Mouse (Mus musculus) adrenal gland, adult 8-10 months (tissue): ENCODE results near the gene Ube2v1. TPM values are rescaled to one million over a fixed set of nuclear protein-coding genes. Genes with fewer than 3 reads are reported as not detected.
"Not testable (repeated sequence)": the region's sequence is repeated elsewhere in the genome, so short reads cannot be mapped to it uniquely, and the experiment has no call there.

Experiments
- DNase-seq: peaks from one replicate; pipeline ENCODE4 v3.0.0; 2022
- total RNA-seq, 4 experiments: library from RNA; stranded (reverse); gene quantifications; 2 replicates each; pipeline ENCODE4 v1.2.4; 2022

The Ube2v1 gene
- total RNA-seq, 4 experiments from 2014 or later, result 175 to 197 (median 191) TPM

DNA sequence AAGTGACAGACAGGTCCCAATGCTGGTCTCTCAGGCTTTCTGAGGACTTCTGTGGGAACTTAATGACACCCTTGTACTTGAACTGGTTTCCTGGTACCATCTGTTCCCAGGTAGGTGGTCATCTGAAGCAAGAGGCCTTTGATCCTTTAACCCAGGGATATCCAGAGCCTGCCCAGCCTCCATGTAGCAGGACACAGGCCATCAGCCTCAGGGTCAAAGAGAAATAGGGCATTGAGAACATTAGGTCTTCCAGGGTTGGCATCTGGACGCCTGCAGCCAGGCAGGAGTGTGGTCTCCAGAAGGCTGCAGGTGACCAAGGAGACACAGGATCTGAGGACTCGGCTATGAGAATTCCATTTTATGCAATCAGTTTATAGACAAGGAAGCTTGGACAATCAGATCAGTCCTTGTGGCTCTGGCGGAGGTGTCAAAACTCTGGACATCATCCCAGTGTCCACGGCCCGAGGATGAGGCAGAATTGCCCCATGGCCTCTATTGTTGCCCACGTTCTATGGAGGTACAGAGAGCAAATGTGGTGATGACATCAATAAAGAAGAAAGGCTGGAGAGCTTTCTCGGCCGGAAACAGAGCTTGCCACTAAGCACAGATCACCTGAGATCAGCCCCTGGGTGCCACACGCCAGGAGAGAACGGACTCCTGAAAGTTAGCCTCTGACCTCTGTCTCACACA is 23.2 kb upstream of the Ube2v1 start:
- DNase-seq, result no peak

DNA sequence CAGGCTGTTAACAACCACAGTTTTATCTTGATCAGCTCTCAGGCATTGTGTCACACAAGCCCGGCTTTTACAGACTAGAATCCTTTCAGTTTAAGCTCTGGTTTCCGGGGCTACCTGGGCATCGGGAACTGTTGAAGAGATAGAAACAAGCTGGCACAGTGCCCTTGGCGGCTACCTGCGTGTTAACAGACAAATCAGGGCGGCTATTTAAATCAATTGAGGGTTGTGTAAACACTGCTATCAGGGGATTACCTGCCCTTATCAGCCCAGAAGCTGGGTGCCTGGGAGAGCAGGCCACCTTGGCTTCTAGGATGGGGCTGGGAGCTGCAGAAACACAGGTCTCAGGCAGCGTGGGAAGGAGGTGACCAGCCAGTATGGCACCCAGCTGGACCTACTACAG is 20.8 kb upstream of the Ube2v1 start:
- no peak for DNase-seq

DNA sequence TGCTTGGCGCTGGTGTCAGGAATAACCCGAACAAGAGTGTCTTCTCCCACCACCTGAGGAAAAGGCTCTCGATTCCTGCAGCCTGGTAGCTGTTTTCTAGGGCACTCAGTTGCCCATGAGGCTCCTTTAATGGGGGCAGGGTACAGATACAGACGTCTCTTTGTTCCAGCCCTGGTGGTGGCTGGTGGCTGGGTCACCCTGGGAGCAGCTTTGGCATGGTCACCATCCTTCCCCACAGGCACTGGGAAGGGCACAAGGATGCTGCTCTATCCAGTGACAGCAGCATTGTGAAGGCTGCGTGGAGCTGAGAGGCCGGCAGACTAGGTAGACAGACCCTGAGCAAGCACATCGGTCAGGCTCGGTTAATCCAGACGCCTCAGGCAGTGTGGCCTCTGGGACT is 19.7 kb upstream of the Ube2v1 start:
- DNase-seq, result no peak

DNA sequence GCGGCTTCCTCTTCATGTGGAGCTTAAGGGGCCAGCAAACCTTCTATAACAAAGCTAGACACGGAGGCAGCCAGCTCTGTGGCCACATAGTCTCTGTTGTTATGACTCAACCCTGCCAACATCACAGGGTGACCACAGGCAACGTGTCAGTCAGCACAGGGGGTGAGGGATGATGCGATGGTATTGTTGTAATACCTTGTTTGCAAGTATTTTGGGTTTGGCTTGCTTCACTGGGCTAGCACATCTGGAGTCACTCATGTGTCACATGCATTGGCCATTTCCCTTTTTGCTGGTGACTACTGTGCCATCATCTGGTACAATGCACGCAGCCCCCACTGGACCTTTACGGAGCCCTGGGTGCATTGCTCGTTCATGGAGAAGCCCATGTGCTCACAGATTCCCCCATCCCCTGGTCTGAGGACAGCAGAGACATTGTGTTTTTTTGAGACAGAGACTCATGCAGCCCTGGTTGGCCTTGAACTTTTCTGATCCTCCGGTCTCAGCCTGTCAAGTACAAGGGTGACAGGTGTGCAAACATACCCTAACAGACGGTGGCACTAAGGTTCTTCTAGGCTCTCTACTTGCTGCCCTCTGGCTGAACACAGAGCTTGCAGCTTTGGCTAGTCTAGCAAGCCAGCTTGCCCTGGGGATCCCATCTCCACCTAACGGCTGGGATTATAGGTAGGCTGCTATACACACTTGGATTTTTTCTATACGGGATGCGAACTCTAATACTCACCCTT is 17.6 kb upstream of the Ube2v1 start:
- DNase-seq, result no peak

DNA sequence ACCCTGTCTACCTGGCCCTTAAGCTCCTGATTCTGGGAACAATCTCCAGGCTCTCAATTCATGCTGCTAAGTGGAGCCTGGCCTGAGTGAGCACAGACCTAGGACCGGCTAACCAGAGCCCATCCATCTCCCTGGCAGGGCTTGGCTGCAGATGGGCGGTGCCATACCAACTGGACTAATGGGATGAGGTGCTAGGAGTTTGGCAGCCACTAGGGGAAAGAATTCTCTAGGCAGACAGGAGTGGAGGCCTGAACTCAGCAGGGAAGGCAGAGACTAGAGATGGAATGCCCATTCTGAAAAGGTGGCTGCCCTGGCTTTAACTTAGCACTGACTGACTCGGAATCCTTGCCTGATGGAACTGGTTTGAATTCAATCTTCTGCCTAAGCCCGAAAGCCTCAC is 14.5 kb upstream of the Ube2v1 start:
- no peak for DNase-seq

DNA sequence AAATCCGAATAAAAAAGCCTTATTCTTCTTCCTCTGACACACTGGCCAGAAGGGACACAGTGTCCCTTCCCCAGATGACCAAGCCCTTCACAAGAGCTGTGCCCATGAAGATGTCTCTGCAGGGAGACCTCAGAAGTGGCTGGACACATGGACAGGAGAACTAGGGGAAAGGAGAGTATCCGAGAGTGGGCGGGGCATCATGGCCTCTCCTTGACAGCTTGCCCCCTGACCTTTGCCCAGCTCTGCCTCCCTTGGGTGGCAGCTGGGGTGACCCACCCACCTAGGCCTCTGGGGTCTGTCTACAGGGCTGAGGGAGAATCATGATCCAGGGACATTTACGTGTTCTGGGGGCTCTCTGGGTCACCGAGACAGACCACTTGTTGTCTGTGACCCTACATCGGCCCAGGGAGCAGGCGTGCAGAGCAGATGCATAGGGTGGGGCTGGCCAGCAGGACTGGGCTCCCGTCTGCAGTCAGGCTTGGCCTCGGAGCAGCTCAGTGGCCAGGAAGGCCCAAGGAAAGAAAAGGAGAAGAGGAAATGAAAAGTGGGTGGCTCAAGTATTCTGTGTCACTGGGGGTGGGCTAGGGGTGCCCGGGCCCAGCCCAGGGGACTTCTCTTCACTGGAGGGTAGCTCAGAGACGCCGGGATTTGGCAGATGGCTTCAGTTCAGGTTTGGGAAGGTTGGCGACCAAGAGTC is 11.6 kb upstream of the Ube2v1 start:
- not testable (repeated sequence) for DNase-seq

DNA sequence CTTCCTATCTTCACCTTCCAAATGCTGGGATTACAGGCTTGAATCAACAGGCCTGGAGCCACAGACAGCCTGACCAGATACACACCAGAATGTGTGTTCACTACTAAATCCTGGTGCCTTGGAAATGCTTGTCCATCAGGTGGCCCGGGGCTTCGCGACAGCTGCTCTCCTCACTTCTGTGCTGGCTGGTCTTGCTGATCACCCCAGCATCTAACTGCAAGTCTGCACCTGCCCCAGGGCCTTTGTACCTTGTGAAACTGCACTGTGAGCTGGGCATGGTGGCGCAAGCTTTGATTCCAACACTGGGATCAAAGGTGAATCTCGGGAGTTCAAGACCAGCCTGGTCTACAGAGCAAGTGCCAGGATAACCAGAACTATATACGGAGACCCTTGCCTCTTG is 10.3 kb upstream of the Ube2v1 start:
- DNase-seq, result no peak

DNA sequence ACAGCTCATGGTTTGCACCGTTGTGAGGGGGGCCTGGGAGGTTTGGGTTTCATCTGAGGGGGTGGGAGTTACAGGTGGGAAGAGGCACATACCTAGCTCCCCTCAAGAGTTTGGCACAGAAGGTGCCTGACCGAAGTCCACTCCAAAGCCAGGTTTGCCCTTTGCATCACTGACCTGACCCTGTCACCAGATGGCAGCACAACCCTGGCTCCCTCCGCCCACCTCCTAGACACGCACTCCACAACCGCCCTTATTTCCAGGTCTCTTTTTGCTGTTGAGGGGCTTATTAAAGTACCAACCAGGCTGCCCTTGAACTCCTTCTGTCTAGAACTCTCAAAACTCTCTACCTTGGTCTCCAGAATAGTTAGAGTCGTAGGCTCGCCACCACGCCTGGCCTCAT is 9.4 kb upstream of the Ube2v1 start:
- DNase-seq, result no peak

DNA sequence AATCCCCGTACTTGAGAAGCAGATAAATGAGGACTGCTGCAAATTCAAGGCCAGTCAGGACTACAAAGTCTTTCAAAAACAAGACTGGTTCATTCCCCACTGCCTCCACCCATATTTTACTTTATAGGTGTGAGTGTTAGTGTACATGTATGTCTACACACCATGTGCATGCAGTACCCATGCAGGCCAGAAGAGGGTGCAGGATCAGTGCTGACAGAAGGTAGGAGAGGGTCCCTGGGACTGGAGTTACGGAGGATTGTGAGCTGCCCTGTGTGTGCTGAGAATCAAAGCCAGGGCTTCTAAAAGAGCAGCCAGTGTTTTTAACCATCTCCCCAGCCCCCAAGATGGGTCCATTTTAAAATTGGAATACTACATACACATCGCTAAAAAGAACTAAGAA is 8.4 kb upstream of the Ube2v1 start:
- DNase-seq, result no peak

DNA sequence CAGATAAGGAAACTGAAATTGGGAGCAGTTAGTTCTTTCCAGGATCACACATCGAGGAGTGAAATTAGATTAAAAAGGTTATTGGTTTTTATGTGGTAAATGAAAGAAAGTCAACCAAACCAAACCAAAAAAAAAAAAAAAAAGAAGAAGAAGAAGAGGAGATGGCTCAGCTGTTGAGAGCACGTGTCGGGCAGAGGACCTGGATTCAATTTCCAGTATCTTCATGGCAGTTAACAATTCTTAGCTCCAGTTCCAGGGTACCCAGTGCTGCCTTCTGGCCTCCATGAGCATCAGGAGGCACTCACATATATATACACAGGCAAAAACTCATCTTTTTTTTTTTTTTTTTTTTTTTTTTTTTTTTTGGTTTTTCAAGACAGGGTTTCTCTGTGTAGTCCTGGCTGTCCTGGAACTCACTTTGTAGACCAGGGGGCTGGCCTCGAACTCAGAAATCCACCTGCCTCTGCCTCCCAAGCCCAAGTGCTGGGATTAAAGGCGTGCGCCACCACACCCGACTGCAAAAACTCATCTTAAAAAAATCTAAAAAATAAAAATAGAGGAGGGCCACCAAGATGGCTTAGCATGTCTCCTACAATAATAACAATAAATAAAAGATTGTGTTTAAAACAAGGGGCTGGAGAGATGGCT is 3.1 kb upstream of the Ube2v1 start:
- no peak for DNase-seq

DNA sequence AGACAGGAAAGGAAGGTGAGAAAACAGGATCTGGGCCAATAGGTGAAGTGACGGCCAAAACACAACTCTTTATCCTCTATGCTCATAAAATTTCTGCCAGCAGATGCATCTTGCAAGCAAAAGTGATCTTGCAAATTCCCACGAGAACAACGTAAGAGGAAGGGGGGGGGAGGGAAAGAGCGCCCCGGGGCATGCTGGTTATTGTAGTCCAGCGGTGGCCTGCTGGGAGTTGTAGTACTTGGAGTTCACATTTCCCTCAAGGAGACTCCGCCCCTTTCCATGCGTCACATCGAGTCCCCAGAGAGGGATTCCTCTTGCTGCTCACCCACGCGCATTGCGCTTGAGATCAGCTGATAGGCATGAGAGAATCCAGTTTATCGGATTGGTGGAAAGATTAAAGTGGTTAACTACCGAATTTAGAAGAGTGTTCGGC is 2.5 kb upstream of the Ube2v1 start:
- DNase-seq, result peak; percentile 96

DNA sequence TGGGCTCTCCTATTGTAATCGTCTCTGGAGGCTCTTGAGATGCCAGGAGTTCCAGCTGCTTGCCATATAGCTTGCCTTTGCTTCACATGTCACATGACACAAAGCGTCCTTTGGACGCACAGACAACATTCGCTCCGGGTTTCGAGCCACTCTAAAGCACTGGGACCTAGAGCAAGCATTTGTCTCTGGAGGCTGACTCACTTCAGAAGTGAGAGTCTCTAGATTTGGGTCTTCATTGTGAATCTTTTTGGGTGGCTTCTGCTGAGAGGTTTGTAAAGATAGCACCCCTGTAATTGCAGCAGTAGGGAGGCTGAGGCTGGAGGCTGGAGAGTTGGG is 1.6 kb upstream of the Ube2v1 start:
- DNase-seq, result no peak

DNA sequence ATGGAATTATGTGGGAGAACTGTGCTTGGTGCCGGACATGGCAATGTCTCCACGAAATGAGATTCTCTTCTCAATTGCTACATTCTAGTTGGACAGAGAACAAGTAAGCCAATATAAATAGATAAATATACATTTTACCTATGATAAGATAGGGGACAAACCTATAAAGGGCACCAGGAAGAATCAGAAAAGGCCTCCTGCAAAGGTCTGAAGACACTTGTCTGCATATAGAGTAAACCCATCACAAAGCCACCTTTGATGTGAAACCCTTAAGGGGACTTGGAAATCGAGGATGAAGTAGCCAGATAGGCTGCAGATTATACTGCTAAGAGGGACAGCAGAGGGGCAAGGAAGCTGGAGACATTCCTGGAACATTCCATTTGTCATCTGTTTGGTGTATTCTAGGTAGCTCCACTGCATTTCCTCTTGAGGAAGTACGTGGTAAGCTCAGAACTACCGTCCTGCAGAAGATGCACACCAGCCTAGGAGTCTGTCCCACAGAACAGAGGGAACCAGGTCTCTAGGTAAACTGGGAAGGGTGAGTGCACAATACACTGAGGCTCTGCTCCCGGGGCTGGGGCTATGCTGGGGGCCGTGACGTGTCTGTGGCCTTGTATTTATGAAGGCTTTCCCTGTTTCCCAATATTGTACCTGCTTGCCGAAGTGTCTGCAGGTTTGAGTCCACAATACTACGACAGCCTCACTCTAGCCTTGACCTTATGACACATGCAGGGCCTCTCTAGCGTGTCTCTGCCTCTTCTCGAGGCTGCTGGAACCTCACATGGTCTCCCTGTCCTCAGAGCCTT is 1.0 kb upstream of the Ube2v1 start:
- DNase-seq, result no peak

DNA sequence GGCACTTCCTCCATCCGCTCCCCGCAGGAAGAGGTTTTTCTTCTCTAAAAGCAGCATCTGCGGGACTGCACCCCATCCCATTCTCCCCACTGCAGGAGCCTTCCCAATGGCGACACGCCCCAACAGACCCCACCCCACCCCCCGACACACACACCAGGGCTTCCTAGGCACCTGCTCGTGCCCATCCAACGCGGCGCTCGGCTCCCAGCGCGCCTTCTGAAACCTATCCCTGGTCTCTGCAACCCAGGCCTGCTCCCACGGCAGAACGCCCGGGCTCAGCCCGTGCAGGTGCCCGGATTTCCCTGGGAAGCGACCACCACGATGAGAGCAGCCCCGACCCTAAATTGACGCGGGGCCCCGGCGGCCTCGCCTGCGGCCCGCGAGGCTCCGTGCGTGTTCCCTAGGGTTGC is 709 bp downstream of the Ube2v1 start:
- no peak for DNase-seq

DNA sequence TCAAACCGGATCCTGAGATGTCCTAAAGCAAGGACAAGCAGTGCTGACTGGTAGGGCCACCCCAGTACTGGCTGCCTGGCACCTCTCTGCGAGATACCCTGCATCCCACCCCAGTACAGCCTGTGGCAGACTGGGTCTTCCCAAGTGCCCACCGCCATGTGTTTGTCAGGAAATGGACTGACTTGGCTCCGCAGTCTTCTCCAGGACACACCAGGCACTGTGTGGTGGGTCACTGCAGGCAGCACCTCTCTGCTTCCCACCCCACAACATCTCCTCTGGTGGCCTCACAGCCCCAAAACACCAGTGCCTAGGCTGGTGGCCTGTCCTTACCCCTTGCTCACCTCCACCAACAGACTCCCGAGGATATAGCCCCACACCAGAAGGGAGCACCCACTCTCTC is 1.5 kb downstream of the Ube2v1 start:
- no peak for DNase-seq

DNA sequence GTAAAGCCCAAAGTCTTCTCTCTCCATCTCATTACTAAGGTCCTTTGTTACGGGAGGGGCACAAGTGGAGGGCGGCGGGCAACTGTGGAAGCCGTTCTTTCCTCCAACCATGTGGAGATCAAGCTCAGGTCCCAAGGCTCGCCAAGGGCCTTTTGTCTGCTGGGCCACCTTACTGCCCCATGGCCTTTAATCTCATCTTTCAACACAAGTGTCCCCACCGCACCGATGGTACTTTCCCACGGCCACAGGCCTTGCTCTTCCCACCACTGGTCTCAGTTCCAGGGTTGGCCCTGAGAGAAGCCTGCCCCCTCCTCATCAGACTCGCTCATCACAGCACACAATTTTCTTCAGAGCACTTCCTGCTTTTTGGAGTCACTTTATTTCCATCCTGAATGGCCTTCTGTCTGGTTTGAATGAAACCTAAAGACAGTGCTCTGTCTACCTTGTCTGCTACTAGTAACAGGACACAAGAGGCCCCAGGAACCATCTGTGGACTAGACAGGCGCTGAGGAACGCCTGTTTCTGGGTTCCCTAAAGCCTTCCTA is 2.2 kb downstream of the Ube2v1 start:
- DNase-seq, result no peak

DNA sequence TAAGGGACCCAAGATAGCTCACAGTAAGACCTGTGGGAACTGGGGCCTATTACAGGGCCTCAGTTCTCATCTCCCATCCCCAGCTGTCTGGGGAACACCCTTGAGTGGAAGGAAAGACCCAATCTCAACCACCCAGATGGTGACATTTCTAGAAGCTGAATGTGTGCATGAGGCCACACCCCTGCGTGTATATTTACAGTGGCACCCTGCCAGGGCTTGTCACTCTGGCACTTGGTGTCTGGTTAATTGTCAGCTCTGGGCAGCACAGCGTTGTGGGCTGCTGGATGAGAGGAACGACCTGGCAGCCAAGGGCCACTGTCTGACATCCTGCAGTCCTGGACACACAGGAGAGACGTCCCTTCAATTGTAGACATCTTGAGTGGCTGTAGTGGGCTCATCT is 3.0 kb downstream of the Ube2v1 start:
- no peak for DNase-seq

DNA sequence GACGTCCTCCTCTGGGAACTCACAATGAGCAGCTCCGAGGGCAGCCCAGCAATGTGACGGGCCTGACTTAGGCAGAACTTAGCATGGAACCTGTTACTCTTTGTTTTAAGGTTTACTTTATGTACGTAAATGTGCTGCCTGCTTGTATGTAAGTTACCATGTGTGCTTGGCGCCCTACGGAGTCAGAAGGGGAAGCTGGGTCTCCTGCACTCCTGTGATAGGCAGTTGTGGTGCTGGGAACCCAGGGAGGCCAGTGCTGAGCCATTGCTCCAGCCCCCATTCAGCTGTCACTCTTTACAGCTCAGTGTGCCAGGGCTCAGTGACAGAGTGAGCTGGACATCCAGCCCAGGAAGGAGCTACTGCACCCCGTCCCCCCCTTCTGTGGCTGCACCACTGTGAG is 4.9 kb downstream of the Ube2v1 start:
- DNase-seq, result no peak

DNA sequence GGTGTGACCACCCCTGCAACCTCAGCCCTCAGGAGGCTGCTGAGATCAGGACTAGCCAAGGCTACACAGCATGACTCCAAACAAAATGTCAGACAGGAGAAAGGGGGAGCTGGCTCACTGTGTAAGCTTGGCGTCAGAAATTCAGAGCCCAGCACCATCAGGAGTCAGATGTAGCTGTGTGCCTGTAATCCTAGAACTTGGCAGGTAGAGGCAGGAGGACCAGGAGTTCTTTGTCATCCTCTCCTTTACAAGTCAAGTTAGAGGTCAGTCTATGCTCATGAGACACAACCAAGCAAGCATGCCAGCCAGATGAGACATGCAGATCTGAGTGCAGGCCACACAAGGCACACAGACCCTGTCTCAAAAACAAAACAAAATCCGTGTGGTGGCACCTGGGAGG is 6.2 kb downstream of the Ube2v1 start:
- DNase-seq, result no peak

DNA sequence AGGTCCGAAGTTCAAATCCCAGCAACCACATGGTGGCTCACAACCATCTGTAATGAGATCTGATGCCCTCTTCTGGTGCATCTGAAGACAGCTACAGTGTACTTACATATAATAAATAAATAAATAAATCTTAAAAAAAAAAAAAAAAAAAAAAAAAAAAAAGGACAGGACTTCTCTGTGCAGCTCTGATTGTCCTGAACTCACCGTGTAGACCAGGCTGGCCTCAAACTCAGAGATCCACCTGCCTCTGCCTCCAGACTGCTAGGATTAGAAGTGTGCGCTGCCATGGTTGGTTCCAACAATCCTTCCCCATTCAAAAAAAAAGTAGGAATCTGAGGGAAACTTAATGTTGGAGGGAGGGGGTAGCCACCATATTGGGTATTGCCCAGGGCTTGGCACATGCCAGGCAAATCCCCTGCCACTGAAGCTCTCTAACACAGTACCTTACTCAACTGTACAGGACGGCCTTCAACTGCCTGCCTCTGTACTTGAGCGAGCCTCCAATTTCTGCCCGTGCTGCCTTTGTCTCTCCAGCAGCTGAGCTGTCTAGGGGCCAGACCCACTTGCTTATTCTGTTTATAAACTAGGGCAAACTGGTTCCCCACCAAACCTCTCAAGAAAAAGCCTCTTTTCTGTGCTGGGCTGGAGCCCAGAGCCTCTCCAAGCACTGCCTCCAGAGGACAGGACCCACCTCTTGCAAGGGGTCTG is 7.4 kb downstream of the Ube2v1 start:
- DNase-seq, result no peak

DNA sequence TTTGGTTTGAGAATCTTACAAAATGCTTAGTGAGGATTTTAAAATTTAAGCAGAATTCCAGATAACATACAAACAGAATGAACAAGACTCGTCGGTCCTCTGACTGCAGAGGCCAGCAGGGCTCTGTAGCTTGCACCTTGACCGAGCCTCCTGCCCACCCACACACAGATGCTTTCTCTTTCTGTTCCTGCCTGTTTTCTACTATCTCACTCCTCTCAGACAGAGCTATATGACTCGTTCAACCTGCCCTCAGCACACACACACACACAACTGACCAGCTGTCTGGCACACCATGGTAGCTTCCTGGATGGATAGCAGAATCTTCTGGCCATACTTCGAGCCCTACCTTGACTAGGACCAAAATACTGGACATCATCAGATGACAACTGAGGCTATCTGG is 8.9 kb downstream of the Ube2v1 start:
- DNase-seq, result no peak

DNA sequence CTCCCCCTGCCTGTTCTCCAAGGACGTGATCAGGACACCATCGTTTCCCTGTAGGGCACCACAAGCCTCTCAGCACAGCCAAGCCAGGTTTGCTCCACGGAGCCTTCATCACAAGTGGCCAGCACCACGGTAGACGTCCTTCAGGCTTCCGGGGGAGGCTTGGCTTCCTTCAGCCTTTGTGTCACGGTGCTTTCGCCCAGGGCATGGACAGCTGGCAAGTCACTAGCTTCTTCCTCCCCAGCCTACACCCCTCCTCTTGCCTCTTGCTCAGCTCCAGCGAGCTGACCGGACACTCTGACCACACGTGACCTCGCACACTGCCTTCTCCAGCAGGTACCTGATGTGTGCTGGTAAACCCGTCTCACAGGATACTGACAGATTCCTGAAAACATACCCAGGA is 9.5 kb downstream of the Ube2v1 start:
- no peak for DNase-seq
